Mouse (Mus musculus): ENCODE data around the gene Tbc1d2.
A peak's percentile ranks its signal among the peaks of the same experiment; 100 is the strongest.

GRCm38 (mm10) chr4:46601844-46602423 is 48.1 kb downstream of the Tbc1d2 start, which contains the start of gene Coro2a:
- TF ChIP-seq CTCF (IDR thresholded peaks at IDR 0.05; ENCODE audit: low read depth) (peak; percentile 97), EP300 (optimal IDR thresholded peaks at IDR 0.05) (no peak)
